Mouse (Mus musculus): ENCODE results near the gene Epb41l1.
"Not testable (repeated sequence)": the region's sequence is repeated elsewhere in the genome, so short reads cannot be mapped to it uniquely, and the experiment has no call there.

Gene Epb41l1

DNA sequence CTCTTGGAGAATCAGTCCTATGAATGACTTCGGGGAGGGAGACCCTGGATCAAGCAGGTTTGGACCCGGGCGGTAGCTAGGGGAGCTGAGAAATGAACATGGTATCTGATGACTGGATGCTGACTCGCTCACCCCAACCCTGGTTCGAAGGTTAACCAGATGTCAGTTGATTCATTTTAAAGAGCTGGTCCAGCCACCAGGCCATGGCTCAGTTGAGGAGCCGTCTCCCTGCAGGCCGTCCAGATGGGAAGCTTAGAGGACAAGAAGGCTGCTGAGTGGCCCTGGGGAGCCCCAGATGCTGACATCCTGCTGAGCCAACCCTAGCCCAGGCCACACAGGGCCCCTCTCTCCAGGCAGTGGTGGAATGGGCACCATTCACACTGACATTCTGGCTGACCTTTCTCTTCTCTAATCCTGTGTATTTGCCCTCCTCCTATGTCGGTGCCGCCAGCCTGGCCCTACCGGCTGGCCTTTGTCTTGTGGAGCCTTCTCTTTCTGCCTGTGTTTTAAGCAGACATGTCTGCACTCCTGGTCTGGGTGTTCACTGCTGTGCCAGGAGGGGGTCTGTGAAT is 67.0 kb downstream of the Epb41l1 start:
- DNase-seq (ENCODE audit: low spot score) = no peak

DNA sequence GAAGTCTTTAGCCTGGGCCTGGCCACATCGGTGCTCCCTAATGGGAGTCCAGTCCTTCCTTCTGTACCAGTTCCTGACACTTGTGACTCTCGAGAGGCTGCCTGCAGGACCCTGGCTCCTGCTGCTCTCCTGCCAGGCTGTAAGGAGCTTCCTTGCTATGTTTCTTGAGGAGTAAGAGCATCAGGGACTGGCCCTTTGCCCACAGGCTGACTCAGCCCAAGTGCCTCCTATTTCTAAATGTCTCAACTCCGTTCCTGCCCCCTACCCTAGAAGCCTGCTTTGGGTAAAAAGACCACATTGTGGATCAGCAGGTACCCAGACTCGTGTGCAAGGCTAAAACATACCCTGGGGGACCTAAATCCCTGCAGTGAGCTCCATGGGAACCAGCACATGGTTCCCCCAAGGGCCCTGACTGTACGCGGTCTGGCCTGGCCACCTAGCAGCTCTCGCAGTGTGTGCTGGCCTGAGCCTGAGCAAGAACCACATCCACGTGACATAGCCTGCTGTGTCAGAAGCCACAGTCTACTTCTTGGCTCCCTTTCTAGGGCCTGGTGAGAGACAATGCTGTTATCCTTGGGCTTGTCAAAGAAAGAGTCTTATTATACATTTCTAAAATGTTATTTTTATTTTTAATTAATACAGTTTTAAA is 67.6 kb downstream of the Epb41l1 start:
- no peak for DNase-seq (ENCODE audit: low spot score)

DNA sequence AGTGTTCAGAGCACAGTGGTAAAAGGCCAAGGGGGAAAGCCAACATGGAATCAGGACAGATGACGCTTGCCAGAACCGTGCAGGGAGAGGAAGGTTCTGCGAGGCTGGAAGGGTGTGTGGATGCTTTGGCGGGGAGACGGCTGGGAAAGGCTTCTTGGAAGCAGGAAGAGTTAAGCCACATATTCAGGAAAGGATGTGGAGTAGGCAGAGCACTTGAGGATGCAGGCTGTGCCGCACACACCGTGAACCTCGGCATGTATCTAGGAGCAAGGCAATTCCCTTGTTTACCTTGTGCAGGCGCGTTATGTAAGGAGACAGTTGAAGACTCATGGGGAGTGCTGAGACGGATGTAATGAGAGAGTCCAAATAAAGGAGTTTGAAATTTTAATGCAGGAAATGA is 69.5 kb downstream of the Epb41l1 start:
- DNase-seq (ENCODE audit: low spot score) = no peak

DNA sequence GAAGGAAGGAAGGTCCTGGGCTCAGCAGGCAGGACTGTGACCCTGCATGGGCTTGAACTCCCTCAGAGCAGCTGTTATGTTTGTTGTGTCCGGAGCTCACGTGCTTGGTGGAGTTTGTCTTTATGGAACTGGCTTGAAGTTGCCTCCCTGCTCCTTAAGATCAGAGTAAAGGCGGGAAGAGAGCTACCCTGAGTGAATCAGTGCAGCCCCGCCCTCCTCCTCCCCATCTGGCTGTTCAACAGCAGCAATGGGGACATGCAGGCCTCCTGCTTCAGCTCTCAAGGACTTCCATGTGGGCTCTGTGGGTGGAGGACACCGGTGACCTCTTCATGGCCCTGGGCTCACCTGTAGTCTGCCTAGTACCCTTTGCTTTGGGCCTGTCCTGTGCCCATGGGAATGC is 71.1 kb downstream of the Epb41l1 start:
- no peak for DNase-seq (ENCODE audit: low spot score)

DNA sequence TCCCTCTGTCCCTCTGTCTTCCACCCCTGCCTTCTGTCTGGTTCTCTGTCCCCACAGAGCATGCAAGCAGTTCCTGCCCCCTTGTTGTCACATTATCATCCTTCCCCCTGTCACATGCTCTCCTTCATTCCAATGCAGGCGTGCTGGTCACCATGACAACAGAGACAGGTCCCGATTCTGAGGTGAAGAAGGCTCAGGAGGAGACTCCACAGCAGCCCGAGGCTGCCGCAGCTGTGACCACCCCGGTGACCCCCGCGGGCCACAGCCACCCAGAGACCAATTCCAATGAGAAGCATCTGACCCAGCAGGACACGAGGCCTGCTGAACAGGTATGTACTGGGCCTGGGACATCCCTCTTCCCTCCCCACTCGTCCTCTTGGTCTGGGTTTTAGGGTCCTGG is 73.1 kb downstream of the Epb41l1 start:
- DNase-seq (ENCODE audit: low spot score) = no peak

DNA sequence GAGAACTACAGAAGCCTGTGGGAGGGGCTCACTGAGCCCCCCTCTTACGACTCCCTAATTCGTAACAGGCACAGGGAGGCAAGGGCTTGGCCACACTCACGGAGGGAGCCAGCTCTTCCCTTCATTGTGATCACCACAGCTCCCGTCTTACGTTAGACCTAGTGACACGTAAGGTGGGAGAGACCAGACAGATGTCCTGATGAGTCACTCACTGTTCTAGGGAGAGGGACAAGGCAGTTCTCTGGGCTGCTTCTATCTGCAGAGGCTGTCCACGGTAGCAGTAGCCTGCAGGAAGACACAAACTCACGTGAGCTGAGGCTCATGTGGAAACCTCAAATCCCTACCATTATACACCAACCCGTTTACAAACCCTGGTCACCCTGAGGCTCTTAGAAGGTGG is 73.8 kb downstream of the Epb41l1 start:
- no peak for DNase-seq (ENCODE audit: low spot score)

DNA sequence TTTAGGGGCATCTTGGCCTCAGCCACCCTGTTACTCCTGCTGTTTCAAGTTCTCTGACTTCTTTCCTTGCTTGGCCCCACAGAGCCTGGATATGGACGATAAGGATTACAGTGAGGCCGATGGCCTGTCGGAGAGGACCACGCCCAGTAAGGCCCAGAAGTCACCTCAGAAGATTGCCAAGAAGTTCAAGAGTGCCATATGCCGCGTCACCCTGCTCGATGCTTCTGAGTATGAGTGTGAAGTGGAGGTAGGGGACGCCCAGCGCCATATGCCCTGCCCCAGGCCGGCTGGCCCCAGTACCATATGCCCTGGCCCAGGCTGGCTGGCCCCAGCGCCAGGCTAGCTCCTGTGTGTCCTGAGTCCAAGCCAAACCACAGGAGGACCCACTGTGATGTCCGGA is 74.2 kb downstream of the Epb41l1 start:
- DNase-seq (ENCODE audit: low spot score) = no peak

DNA sequence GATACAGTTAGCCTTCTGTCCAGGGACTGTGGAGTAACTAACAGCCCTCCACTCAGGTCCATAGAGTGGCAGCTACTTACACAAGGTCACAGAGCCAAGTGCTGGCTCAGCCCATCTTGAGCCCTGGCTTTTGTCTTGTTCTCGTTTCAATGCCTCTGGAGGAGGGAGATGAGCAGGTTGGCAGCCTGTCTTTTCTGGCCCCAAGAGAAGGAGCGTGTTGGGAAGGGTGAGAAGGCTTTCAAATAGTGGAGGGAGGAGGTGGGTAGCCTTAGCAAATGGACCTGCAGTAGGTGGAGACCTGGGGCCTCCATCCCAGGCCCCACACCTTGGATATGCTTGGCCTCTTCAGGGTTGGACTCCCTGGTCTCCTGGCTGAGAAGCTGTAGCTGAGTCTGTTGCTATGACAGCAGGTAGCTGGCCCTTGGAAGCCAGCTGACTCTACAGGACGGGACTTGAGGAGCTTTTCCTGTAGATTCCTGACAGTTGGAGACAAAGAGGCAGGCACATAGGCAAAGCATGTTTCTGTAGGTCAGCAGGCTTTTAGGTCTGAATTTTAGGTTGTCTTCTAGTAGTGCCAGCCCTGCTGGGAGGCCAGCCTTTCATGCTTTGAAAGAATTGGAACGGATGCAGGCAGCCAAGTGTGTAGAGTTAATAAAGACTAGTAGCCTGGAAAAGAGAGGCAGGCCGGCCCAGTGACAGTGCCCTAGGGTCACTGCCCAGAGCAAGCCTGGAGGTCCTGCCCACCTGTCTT is 76.3 kb downstream of the Epb41l1 start:
- no peak for DNase-seq (ENCODE audit: low spot score)

DNA sequence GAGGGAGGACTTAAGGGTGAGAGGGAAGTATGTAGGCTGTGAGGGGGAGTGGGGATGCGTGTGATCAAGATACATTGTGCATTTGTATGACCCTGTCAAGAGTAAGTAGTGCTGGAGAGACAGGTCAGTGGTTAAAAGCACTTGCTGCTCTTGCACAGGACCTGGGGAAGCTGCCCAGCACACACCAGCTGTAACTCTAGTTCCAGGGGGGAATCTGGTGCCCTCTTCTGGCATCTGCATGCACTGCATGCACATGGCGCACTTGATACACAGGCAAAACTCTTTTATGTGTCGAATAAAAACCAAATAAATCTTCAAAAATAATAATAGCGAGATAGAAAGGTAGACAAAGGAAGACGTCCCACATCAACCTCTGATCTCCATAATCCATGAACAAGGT is 77.2 kb downstream of the Epb41l1 start:
- peak; percentile 42 for DNase-seq (ENCODE audit: low spot score)

DNA sequence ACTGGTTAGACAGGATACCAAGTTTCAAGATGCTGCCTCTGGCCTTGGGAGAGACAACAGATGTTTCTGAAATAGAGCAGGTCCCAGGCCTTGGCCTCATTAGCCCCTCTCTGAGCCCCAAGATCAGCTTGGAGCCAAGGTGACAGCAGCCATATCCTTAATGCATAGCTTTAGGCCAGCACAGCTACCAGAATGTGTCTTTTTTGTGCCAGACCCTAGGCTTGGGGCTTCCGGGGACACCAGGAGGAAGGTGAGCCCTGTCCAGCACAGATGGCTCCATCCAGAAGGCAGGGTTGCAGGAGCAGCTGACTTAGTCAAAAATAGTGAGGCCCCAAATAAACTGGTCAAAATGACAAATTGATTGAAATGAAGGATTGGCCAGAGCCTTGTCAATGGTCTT is 80.3 kb downstream of the Epb41l1 start:
- no peak for DNase-seq (ENCODE audit: low spot score)

DNA sequence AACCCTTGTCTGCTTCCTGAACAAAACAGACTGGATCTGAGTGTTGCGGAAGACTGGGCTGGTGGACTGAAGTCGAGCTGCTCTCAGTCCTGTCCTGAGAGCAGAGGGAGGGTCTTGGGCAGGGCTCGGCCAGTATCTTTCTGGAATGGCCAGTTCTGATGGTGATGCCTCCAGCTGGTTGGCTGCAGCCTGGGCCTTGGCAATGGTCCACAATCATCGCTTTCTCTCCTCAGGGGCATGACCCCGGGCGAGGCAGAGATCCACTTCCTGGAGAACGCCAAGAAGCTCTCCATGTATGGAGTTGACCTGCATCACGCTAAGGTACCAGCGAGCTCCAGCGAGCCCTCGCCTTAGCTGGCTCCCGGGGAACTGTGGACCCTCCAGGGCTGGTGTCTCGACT is 84.8 kb downstream of the Epb41l1 start:
- DNase-seq (ENCODE audit: low spot score) = peak; percentile 48

DNA sequence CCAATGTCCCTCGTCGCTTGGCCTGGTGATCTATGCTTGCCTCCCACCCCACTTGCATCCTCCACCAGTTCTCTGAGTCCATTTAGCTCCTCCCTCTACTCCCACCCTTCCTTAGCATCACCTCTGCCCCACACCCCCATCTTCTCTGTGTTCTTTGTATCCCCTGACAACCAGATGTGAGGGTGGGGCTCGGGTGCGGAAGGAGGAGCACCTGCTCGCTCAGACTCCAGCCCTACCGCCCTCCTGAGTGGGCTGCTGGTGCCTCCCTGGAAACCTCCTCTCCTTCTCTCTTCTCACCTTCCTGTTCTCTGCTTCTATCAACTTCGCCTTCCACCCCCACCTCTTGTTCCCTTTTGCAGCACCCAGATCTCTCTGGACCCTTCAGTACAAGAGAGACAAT is 91.3 kb downstream of the Epb41l1 start:
- DNase-seq (ENCODE audit: low spot score) = no peak

DNA sequence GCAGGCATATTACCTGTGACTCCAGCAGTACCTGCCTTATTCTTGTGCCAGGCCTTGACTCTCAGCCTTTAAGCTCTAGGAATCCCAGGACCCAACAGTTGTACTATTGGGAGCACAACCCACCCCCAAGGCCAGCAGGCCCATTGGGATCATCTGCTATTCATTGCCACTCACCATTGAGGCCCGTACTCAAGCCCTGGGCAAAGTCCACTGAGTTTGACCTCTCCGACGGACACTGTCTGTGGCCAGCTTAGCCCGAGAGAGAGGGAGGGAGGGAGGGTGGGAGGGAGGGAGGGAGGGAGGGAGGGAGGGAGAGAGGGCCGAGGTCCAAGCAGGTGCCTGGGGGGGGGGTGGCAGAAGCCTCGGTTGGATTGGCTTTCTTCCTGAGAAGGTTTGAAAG is 91.9 kb downstream of the Epb41l1 start:
- DNase-seq (ENCODE audit: low spot score) = no peak

DNA sequence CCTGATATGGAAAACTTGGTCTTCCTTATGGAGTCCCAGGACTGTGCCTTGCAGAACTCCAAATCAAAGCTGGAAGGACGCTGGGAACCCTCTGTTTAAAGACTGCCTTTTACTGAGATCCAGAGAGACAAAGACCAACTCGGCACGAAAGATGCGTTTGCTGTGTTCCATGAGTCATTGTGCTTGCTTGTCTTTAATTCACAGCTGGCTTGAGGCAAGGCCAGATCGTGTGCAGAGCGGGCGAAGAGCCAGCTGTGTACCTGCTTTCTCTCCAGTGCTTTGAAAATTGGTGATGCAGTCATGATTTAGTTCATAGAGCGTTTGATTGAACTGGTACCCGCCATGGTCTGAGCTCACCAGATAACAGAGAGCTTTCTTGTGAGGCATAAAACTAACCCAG is 94.4 kb downstream of the Epb41l1 start:
- no peak for DNase-seq (ENCODE audit: low spot score)

DNA sequence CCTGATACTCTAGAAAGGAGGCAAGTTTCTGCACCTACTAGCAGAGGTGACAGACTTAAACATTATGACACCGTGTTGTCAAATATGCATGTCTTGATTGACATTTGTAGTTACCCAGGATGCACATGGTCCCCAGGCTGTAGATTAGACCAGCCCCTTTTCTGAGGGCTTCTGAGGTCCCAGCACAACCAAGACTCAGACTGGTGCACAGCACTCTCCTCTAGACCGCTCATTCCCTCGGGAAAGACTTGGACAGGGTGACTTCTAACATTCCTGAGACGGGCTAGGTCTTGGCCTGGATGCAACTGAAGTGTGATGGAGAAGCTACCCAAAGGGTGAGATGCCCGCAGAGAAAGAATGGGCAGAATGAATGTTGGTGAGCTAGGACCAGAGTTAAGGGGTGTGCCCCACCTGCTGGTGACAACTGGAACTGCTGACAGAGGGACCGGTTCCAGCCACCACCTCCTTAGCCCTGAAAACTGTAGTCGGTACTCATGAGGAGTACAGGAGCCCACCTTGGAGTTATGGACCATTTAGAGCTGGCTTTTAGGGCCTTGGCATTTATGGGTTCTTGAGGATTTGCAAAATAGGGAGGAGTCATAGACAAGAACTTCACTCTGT is 95.0 kb downstream of the Epb41l1 start:
- DNase-seq (ENCODE audit: low spot score) = peak; percentile 68

DNA sequence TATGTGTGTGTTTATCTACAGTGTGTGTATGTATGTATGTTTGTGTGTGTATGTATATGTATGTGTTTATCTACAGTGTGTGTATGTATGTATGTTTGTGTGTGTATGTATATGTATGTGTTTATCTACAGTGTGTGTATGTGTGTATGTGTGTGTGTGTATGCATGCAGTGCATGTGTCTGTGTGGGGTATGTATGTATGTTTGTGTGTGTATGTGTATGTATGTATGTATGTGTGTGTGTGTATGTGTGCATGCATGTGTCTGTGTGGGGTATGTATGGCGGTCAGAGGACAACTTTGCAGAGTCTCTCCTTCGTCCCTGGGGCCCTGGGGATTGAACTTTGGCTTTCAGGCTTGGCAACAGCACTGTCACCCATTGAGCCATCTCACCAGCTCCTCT is 96.0 kb downstream of the Epb41l1 start:
- DNase-seq (ENCODE audit: low spot score) = not testable (repeated sequence)

DNA sequence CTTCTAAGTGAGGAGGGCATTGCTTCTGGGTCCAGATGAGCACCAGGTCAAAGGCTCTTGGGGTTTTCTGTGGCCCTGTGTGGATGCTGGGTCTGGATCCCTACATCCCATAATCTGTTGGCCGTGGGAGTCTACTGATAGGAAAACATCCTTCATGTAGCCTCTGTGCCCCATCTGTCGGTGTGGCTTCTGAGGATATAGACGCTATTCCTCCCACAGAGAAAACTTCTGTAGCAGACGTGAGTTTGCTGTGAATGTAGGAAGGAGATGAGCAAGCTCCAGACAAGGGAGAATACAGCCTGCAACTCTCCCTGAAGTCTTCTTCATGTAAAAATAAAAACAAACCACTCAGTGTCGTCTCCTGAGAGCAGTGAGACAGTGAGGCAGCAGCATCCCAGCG is 97.6 kb downstream of the Epb41l1 start:
- DNase-seq (ENCODE audit: low spot score) = no peak

DNA sequence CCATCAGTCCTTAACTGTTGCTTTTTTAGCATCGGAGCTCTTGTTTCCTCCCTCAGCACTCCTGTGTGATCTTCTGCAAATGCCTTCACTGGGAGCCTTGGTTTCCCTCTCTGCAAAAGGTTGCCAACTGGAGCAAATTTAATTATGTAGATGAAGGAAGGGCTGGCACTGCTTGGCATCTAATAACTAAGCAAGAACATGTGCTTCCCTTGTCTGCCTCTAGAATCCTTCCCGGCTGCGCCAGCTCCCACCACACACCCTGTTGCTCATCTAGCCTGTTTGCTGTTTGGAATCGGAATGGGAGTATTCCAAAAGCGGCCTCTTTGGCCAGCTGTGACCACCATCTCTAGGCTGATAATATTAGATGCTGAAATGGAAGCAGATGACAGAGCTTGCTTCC is 98.9 kb downstream of the Epb41l1 start:
- DNase-seq (ENCODE audit: low spot score) = no peak

DNA sequence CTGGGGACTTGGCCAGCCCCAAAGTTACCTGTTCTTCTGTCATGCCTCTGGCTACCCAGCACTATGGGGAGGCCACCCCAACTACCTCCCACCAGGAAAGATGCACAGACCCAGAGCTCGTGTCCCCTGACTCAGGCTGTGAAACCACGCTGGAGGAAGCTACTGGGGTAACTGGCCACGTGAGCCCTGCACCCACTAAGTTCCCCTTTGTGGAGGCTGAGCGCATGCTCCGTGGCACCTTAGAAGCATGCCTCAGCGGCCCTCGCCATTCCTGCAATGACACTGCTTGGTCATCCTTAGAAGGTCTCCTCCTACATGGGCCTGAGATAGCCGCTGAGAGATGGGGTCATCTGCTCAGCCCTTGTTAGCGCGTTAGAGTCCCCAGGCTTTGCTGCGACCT is 102.3 kb downstream of the Epb41l1 start:
- no peak for DNase-seq (ENCODE audit: low spot score)

DNA sequence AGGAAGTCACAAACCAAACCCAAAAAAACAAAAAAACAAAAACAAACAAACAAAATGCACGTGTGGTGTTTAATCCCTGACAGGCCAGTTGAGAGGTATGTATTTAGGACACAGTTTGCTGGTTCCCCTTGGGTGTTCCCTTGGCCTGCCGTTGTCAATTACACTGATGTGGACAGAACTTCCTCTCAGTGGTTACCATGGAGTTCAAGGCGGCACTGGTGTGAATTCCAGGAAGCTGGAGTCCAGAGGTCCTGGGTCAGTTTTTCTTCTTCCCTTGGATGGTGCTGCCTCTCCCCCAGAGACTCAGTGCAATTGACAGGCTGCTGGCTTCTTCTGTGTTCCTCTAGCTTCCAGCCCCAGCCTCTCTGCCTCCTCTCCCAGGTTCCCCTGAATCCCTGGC is 103.4 kb downstream of the Epb41l1 start:
- peak; percentile 21 for DNase-seq (ENCODE audit: low spot score)

DNA sequence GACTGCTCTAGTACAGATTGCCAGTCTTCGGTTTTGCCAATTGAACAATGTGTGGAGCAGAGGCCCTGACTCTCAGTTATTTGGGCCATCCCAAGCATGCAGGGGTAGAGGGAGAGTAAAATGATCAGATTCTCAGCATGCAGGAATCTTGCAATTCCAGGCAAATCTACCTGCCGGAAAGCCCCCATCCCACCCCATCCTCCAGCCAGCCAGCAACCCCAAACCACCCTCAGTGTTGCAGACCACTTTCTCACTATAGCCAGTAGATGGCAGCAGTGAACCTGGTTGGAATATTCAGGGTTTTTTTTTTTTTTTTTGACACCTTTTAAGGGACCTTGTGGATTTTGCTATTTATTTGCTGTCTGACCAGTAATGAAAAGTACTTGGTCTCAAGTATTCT is 109.0 kb downstream of the Epb41l1 start:
- peak; percentile 26 for DNase-seq (ENCODE audit: low spot score)

DNA sequence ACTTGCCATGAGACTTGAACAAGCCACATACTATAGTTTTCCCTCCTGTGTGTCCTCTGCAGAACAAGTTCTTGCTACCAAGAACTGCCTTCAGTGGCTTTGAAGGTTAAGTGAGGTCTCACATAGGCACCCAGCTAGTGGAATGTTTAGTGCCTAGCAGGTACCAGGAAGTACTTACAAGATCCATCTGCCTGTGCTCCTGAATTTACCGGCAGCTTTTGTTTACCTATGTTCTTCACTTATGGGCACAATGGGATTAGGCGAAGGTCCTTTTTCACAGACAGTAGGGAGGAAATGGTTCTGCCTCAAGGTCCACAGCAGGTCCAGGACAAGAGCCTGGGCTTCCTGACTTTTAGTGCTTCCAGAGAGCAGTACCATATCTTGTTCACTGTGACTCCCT is 112.5 kb downstream of the Epb41l1 start:
- DNase-seq (ENCODE audit: low spot score) = peak; percentile 36
